Mouse (Mus musculus): ENCODE results near the gene Gm9964. TPM values are rescaled to one million over a fixed set of nuclear protein-coding genes. Genes with fewer than 3 reads are reported as not detected.
A peak's percentile ranks its signal among the peaks of the same experiment; 100 is the strongest.
"Not testable (repeated sequence)": the region's sequence is repeated elsewhere in the genome, so short reads cannot be mapped to it uniquely, and the experiment has no call there.

Gene Gm9964
- total RNA-seq (2021) = not detected in 2 replicates
- long read RNA-seq = 0 reads

GRCm38 (mm10) chr11:79296856-79297491 lies at the start of gene Gm9964:
Gm9964 (minus strand) TSS chr11:79296906.
- DNase-seq = no peak

DNA sequence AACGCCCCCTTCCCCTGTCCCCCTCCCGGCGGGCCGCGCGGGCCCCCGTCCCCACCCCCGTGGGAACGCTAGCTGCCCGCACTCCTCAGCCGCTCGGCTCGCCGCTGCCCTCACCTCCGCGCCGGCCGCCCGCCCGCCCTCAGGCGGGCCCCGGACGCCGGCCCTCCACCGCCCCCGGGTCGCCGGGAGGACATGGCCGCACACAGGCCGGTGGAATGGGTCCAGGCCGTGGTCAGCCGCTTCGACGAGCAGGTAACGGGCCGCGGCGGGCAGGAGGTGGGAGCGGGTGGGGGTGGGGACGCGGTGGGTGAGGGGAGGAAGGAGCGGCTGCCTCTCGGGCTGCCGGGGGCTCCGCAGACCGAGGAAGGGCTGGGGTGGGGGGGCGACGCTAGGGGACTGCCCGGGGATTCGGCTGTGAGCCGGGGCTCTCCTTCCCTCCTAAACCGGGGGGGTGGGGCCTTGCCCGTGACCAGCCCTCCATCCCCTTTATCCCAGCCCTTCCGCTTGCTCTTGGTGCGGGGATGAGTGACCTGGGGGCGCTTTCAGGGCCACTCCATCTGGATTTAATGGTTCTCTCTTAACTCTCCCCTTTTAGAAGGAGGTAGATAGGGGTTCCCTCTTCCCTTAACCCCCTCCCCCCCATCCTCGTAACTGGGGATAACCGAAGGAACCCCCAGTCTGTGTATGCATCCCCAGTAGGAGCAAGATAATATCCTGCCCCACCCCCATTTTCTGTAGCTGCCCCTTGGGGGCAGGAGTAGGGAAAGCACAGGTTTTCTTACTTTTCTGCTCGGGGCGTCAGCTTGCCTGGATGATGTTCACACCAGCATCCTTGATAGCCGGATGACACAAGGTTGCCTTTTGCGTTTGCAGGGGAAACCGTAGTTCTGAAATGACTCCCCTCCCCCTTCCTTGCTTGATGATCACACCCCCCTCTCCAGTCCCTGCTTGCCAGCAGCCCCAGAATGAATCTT lies 43.4 kb upstream of the Gm9964 start:
- DNase-seq = peak; percentile 39

DNA sequence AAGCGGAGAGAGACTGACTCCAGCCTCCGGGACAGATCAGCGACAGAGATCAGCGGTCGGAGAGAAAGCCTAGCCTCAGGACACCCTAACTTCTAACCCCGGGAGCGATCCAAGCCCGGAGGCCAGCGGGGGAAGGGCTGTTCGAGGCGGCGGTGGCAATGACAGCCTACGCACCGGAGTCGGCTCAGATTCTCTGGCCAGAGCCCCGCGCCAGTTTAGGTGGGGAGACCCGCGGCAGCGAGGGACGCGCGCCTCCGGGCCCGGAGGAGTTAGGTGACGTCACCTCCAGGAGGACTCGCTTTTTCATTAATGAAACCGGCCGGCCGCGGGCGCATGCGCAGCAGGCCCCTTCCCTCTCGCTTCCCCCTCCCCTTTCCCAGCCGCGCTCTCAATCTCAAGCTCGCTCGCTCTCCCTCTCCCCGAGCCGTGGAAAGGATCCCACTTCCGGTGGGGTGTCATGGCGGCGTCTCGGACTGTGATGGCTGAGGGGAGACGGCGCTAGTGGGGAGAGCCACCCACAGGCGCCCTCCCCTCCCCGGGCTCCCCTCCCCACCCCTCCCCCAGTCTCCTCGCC lies 42.6 kb upstream of the Gm9964 start, which contains the start of gene Nf1:
Gene Nf1, plus strand, starts transcription at position 460 of the 574 bp plus-strand sequence.
- DNase-seq = peak; percentile 98

DNA sequence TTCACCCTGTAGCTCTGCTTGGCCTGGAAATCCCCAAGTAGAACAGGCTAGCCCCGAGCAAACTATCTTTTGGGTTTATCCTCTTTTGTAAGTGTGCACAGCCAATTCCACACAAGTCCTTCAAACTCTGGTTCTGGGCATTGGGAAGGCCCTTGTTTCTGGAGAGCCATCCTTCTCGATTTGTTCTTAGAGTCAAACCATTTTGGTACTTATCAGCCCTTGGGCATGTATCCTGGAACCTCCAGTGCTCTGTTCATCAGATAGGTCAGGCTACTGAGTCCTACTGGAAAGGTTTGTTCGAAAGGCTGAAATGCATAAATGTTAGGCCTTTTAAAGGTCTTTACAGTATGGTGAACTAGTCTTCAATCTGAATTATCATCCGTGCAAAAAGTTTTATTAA lies 41.9 kb upstream of the Gm9964 start:
- no peak for DNase-seq

GRCm38 (mm10) chr11:79336722-79337267 lies 40.1 kb upstream of the Gm9964 start:
- no peak for DNase-seq

DNA sequence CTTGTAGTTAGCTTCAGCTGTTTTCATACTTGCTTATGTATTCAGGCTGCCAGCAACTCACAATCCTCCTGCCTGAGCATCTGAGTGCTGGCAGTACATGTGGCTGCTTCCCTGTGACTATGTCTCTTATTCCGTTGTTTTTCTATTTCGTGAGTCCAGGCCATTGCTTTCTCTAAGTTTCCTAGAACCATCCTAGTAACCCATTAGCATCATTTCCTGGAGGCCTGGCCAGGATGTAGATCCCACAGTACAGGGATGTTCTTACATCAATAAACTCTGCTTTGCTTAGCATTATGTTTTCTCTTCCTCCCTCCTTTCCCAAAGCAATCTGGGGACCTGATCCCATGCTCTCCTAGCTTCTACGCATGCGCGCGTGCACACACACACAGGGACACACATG lies 38.4 kb upstream of the Gm9964 start:
- no peak for DNase-seq

- DNase-seq = no peak
Measured at GRCm38 (mm10) chr11:79329585-79329984, 32.9 kb upstream of the Gm9964 start.

DNA sequence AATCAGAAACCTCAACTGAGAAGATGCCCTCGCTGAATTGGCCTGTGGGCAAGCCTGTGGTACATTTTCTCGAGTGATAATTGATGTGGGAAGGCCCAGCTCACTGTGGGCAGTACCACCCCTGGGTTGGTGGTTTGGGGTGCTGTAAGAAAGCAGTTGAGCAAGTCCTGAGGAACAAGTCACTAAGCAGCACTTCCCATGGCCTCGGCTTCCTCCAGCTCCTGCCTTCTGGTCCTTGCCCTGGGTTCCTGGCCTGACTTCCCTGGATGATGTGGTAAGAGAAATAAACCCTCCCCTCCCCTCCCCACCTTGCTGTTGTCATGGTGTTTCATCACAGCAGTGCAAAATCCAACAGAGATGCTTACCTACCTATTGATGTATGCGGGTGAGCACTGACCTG lies 31.4 kb upstream of the Gm9964 start:
- DNase-seq = no peak

DNA sequence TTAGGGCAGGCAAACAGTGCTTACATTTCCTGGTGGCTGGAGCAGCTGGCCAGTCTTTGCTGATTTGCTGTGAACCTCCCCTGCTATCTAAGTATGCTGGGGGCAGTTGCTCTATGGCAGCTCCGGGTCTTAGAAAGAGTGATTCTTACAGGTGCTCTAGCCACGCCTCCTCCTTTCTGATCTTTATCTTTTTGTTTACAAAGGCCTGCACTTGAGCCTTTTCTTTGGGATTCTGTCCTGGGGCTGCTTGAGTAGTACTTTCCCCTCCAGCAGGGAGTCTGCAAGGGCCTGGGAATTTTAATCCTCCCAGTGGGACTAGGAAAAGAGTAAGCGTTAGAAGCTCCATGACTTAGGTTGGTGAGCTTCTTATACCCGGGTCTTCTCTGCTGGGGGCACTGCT lies 30.4 kb upstream of the Gm9964 start:
- DNase-seq = no peak

GRCm38 (mm10) chr11:79325663-79326062 lies 29.0 kb upstream of the Gm9964 start:
- no peak for DNase-seq

GRCm38 (mm10) chr11:79323985-79324685 lies 27.4 kb upstream of the Gm9964 start:
- no peak for DNase-seq

DNA sequence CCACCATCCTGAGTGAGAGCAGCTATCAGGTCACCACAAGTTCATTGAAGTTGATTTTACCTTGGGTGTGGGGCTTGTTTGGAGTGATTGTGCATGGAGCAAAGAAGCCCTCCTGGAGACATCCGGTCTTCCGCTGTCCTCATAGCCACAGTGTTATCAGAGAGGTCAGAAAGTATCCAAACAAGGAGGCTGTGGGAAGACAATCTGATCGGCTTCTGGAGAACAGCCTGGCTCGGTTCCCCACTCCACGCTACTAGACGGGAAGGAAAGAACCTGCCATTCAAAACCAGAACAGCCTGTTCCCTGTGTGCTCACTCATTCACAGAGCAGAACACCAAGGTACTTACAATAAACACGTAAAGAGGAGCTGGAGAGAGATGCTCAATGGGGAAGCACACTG lies 23.1 kb upstream of the Gm9964 start:
- DNase-seq = no peak

DNA sequence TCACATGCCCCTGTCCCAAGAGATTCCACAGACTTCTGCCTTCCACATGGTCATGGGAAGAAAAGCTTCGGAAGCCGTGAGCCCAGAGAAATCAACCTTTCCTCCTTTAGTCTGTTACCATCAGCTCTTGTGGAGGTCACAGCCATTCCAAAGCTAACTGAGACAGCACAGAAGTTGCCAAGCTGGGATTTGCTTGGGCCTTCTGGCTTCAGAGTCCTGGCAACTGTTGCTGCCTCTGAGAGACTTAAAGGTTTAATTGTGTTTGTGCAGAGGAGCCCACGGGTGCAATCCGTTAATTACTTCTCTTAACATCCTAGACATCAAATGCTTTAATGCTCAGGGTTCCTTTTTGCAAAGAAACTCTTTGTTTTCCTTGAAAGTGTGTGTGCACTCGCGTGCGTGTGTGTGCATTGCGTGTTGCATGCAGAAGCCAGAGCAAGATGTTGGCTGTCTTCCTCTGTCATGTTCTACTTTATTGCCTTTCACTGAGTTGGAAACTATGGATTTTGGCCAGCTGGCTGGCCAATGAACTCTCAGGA lies 20.2 kb upstream of the Gm9964 start:
- no peak for DNase-seq

DNA sequence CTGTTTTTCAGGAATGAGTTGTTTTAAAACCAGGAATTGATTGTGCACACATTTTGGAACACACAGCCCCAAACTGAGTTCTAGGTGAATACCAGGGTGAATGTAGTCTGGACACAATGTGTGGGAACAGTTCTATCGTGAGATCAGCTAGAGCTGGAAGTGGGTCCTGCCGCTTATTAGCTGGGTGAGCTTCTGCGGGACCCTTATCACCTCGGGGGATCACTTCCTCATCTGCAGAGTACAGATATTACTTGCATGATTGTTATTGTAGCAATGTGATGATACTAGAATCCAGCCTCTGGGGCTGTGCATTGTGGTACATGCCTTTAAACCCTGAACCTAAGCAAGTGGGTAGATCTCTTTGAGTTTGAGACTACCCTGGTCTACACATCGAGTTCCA lies 13.8 kb upstream of the Gm9964 start:
- no peak for DNase-seq

- no peak for DNase-seq
Measured at GRCm38 (mm10) chr11:79307560-79308200, 11.0 kb upstream of the Gm9964 start.

DNA sequence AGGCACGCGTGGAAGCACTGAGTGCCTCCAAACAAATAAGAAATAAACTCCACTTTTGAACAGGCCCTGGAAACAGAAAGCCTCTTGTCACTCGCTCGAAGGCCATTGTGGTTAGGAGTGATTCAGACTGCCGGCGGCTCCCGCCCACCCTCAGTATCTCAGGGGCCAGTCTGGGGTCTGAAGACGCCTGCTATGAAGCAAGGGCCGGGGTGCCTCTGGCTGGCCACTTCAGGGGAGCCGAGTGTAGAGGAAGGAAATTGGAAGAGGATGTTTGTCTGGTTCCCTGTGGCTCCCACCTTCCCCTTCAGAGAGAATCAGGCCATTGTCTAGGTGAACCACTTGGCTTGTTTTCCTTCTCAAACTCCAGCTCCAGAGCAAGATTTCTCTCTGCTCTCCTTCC lies 10.3 kb upstream of the Gm9964 start:
- peak; percentile 55 for DNase-seq

DNA sequence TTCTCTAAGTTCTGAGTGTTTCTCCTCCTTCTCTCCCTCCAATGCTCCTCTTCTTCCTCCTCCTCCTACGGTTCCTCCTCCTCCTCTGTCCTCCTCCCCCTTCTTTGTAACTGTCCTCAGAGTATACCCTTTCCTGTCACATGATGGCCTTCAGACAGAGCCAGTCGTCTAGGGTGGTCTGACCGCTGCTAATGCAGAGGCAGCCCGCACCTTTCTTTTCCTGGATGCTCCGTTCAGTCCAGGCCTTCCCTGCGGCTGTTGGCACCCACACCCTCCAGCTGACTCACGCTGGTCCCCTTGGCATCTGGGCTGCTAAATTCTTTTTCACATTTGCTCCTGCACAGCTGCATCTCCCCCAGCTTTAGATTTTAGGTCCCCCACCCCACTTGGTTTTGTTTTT lies 9.8 kb upstream of the Gm9964 start:
- peak; percentile 62 for DNase-seq

GRCm38 (mm10) chr11:79305697-79306340 lies 9.1 kb upstream of the Gm9964 start:
- DNase-seq = no peak

- DNase-seq = not testable (repeated sequence)
Measured at GRCm38 (mm10) chr11:79304245-79304644, 7.5 kb upstream of the Gm9964 start.

GRCm38 (mm10) chr11:79303109-79303508 lies 6.4 kb upstream of the Gm9964 start:
- DNase-seq = no peak

All from adrenal gland, postnatal 25 days (tissue).